Mouse (Mus musculus) limb, embryonic 14.5 days (tissue): ENCODE results near the gene Kcnip2. TPM values are rescaled to one million over a fixed set of nuclear protein-coding genes. Genes with fewer than 3 reads are reported as not detected.

Source experiments
- ATAC-seq: fragments of 200-750 bp; cut with Nextera tagmentation; 2 replicates; pipeline ENCODE4 v1.8.0; 2017; ENCODE audit warnings: low read depth, moderate number of reproducible peaks, moderate TSS enrichment; ENCODE audit not compliant: low FRiP score
- DNase-seq: peaks from one replicate; pipeline ENCODE4 v3.0.0-alpha.2; 2015; ENCODE audit warnings: low spot score
- H3K27ac ChIP-seq: fragments of 300-500 bp; sonication (generic); replicated peaks from 2 replicates; pipeline ENCODE4 v1.5.1; 2014; ENCODE audit warnings: low read depth, mild to moderate bottlenecking, low read length, moderate library complexity, mixed read lengths
- H3K27me3 ChIP-seq: fragments of 300-500 bp; sonication (generic); 2 replicates; pipeline ENCODE4 v1.6.1; 2014; ENCODE audit warnings: low read length, mixed read lengths; ENCODE audit not compliant: control insufficient read depth, insufficient read depth
- H3K36me3 ChIP-seq: fragments of 300-500 bp; sonication (generic); 2 replicates; pipeline ENCODE4 v1.6.1; 2014; ENCODE audit warnings: mild to moderate bottlenecking, low read length, moderate library complexity, mixed read lengths; ENCODE audit not compliant: control insufficient read depth, insufficient read depth
- H3K4me1 ChIP-seq: fragments of 300-500 bp; sonication (generic); 2 replicates; pipeline ENCODE4 v1.6.1; 2014; ENCODE audit warnings: antibody characterized with exemption, low read length, mixed read lengths; ENCODE audit not compliant: control insufficient read depth, insufficient read depth
- H3K4me2 ChIP-seq: fragments of 300-500 bp; sonication (generic); replicated peaks from 2 replicates; pipeline ENCODE4 v1.6.1; 2014; ENCODE audit warnings: low read depth, mild to moderate bottlenecking, low read length, moderate library complexity; ENCODE audit not compliant: severe bottlenecking
- H3K4me3 ChIP-seq: fragments of 300-500 bp; sonication (generic); replicated peaks from 2 replicates; pipeline ENCODE4 v1.5.1; 2014; ENCODE audit warnings: low read length
- H3K9ac ChIP-seq: fragments of 300-500 bp; sonication (generic); 2 replicates; pipeline ENCODE4 v1.6.1; 2014; ENCODE audit warnings: mild to moderate bottlenecking, low read depth, low read length, moderate library complexity; ENCODE audit not compliant: severe bottlenecking
- H3K9me3 ChIP-seq: fragments of 300-500 bp; sonication (generic); 2 replicates; pipeline ENCODE4 v1.6.1; 2016; ENCODE audit warnings: low read length; ENCODE audit not compliant: control insufficient read depth
- POLR2A ChIP-seq: fragments of 200-500 bp; IDR thresholded peaks from 2 replicates; pipeline ENCODE4 v1.8.0; 2012; ENCODE audit warnings: inconsistent platforms, mild to moderate bottlenecking, moderate library complexity, borderline replicate concordance; ENCODE audit not compliant: insufficient read depth, insufficient read length; ENCODE audit errors: extremely low read depth
- WGBS: fragments of 180-500 bp; shearing (Covaris S2); extraction: QIAGEN DNeasy Blood & Tissue Kit; methylation state at CpG from one replicate; pipeline ENCODE4 v1.1.7; 2014; 5-methylcytosine and 5-hydroxymethylcytosine counted together
- polyA plus RNA-seq, 2 experiments: library from polyadenylated mRNA; depleted of rRNA in 1 of 2; stranded (reverse) in 1 of 2; unstranded in 1 of 2; fragments of >200 nt; fragmentation: Nextera tagmentation in 1 of 2; extraction: Ambion mirVana in 1 of 2; gene quantifications; 2 replicates each; pipeline versions ENCODE4 v1.2.1 to v1.2.3; 2012 to 2014

The Kcnip2 gene
- polyA plus RNA-seq, 2 experiments: 0.92 to 1.5 TPM

DNA sequence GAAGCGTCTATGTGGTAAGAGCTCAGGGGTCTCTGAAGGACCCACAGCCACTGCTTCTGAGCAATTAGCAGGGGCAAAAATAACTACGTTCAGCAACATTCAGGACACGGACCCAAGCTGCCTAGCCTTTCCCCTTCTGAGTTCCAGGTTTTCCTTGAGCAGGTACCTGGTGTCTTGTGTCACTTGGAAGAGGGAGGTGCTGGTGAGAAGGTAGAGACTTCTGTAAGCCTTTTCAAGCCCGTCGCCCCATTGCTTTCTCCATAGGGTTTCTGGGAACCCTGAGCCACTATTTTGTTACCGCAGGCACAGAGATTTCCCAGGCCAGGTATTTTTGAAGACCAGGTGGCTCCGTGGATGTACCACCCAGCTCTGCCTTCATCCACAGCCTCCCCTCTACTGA lies 72.2 kb downstream of the Kcnip2 start:
- DNase-seq (no peak), ATAC-seq (no peak)
- Histone ChIP-seq H3K9me3 (no peaks in the 10 kb centered on the region), H3K4me1 (peaks cover 36% of the 10 kb centered on the region), H3K36me3 (no peaks in the 10 kb centered on the region), H3K27ac (no peak overlapping the region), H3K4me2 (no peak overlapping the region; the same call in 1 of the 2 replicates), H3K9ac (no peak overlapping the region), H3K27me3 (peaks cover 77% of the 10 kb centered on the region), H3K4me3 (peak overlapping the region; percentile 50; the same call in 1 of the 2 replicates)
- WGBS: 19% methylated on average over 7 of the region's 7 CpGs
- TF ChIP-seq POLR2A: no peak

DNA sequence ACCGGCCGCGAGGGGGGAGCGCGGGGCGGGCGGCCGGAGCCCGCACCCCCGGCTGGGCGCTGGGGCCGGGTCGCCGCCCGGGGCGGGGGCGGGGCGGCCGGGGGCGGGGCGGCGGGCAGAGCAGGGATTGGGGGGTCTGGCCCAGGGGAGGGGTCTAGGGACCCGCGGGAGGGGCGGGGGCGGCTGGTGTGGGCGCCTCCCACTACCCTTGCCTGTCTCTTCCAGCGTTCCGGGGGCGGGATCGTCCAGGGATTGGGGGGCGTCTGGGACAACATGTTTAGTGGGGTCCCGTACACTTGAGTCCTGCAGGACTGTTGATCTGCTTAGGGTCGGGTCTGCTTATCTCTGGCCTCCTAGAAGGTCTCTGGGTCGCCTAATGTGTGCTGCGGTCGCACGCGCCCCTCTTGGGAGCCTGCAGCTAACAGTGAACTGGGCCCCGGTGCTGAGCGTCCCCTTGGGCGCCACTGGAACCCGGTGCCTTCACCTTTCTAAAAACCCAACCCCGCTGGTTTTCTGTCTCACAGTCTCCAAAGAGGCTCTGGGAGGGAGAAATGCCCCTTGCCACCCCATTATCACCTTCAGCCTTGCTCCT lies 72.8 kb downstream of the Kcnip2 start:
- ATAC-seq (no peak), DNase-seq (no peak)
- TF ChIP-seq POLR2A: no peak
- Histone ChIP-seq H3K27me3 (peaks cover 82% of the 10 kb centered on the region), H3K36me3 (no peaks in the 10 kb centered on the region), H3K9me3 (no peaks in the 10 kb centered on the region), H3K4me2 (peak overlapping the region; percentile 90), H3K27ac (no peak overlapping the region), H3K9ac (peak overlapping the region; percentile 43; the same call in 1 of the 2 replicates), H3K4me1 (peaks cover 31% of the 10 kb centered on the region), H3K4me3 (peak overlapping the region; percentile 50)
- WGBS: 1% methylated on average over 16 of the region's 44 CpGs

DNA sequence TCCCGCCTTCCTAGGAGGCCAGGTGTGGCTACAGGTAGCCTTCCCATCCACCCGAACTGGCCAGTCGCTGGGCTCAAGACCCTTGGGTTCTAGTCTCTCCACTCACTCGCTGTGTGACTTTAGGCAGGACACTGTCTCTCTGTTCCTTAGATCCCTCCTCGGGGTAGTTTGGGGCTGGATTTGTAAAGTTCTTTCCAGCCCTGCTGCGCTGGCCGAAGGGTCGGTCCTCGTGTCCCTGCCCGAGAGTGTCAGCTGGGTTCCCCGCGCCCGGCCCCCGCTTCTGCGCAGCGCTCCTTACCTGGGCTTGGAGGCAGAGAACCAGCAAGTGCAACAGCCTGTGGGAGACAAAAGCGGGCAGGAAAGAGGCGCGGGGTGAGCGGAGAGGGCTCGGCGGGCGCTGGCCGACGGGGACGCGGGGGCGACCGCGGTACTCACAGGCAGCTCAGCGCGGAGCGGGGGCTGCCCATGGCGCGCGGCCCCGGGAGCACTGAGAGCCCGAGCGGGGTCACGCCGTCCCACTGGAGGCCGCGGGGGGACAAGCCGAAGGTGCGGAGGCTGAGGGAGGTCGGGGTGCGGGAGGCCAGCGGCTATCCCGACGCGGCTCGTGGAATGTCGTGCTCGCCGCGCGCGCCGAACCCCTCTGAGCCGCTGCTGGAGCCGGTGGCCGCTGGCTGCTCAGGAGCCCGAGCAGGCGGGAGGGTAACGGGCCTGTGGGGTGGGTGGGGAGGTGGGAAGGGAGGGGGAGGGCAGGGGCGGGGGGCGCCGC lies 73.5 kb downstream of the Kcnip2 start, which contains the start of gene Fgf8:
Fgf8 (minus strand) TSS at position 698 of the 766 bp plus-strand sequence.
- no peak for TF ChIP-seq POLR2A
- Histone ChIP-seq H3K4me1 (peaks cover 34% of the 10 kb centered on the region), H3K9ac (peak within 1 kb of the TSS; percentile 43), H3K4me3 (peak within 1 kb of the TSS; percentile 50), H3K27me3 (peaks cover 89% of the 10 kb centered on the region), H3K36me3 (no peaks in the 10 kb centered on the region), H3K4me2 (peak within 1 kb of the TSS; percentile 90), H3K9me3 (no peaks in the 10 kb centered on the region), H3K27ac (no peak within 1 kb of the TSS)
- under 1% methylated on average over 42 of the region's 68 CpGs for WGBS
- DNase-seq (no peak), ATAC-seq (no peak)

Other genes with a start within 250 kb of the Kcnip2 start
- gene Fbxw4, start 155.7 kb downstream of the Kcnip2 start, polyA plus RNA-seq (2012; rRNA removed): 52.2 and 94.4 TPM in 2 replicates
- gene Fbxw4, start 155.7 kb downstream of the Kcnip2 start, polyA plus RNA-seq (2014; fragmentation: Nextera tagmentation; extraction: Ambion mirVana): 5.4 and 6.6 TPM in 2 replicates
- gene Fgf8, start 73.1 kb downstream of the Kcnip2 start, polyA plus RNA-seq (2012; rRNA removed): 1.1 and 1.5 TPM in 2 replicates
- gene Fgf8, start 73.1 kb downstream of the Kcnip2 start, polyA plus RNA-seq (2014; fragmentation: Nextera tagmentation; extraction: Ambion mirVana): 0.29 and 0.46 TPM in 2 replicates
- gene Npm3, start 66.5 kb downstream of the Kcnip2 start, polyA plus RNA-seq (2012; rRNA removed): 130 and 162 TPM in 2 replicates
- gene Npm3, start 66.5 kb downstream of the Kcnip2 start, polyA plus RNA-seq (2014; fragmentation: Nextera tagmentation; extraction: Ambion mirVana): 20.2 and 21.7 TPM in 2 replicates
- gene Mgea5, start 32.2 kb downstream of the Kcnip2 start, polyA plus RNA-seq (2012; rRNA removed): 79.8 and 85.3 TPM in 2 replicates
- 59.0 and 66.9 TPM in 2 replicates for gene Mgea5, start 32.2 kb downstream of the Kcnip2 start, polyA plus RNA-seq (2014; fragmentation: Nextera tagmentation; extraction: Ambion mirVana)
- 13.7 and 15.6 TPM in 2 replicates for gene Armh3, start 182.4 kb upstream of the Kcnip2 start, polyA plus RNA-seq (2012; rRNA removed)
- 13.6 and 15.7 TPM in 2 replicates for gene Armh3, start 182.4 kb upstream of the Kcnip2 start, polyA plus RNA-seq (2014; fragmentation: Nextera tagmentation; extraction: Ambion mirVana)
- gene Hps6, start 187.4 kb upstream of the Kcnip2 start, polyA plus RNA-seq (2012; rRNA removed): 4.2 and 5.1 TPM in 2 replicates
- 5.6 and 6.0 TPM in 2 replicates for gene Hps6, start 187.4 kb upstream of the Kcnip2 start, polyA plus RNA-seq (2014; fragmentation: Nextera tagmentation; extraction: Ambion mirVana)
- 61.5 and 76.4 TPM in 2 replicates for gene Pprc1, start 228.8 kb upstream of the Kcnip2 start, polyA plus RNA-seq (2012; rRNA removed)
- gene Pprc1, start 228.8 kb upstream of the Kcnip2 start, polyA plus RNA-seq (2014; fragmentation: Nextera tagmentation; extraction: Ambion mirVana): 40.5 and 50.5 TPM in 2 replicates
- 412 and 480 TPM in 2 replicates for gene Ldb1, start 229.2 kb upstream of the Kcnip2 start, polyA plus RNA-seq (2012; rRNA removed)
- 93.8 and 108 TPM in 2 replicates for gene Ldb1, start 229.2 kb upstream of the Kcnip2 start, polyA plus RNA-seq (2014; fragmentation: Nextera tagmentation; extraction: Ambion mirVana)